Mouse (Mus musculus) embryo, embryonic 11.5 days (tissue): ENCODE data around the gene Foxb2.
"Not testable (repeated sequence)": the region's sequence is repeated elsewhere in the genome, so short reads cannot be mapped to it uniquely, and the experiment has no call there.

Experiments
- DNase-seq: peaks from one replicate; pipeline ENCODE4 v3.0.0-alpha.2; 2012; ENCODE audit warnings: low read depth, low spot score

Gene Foxb2

DNA sequence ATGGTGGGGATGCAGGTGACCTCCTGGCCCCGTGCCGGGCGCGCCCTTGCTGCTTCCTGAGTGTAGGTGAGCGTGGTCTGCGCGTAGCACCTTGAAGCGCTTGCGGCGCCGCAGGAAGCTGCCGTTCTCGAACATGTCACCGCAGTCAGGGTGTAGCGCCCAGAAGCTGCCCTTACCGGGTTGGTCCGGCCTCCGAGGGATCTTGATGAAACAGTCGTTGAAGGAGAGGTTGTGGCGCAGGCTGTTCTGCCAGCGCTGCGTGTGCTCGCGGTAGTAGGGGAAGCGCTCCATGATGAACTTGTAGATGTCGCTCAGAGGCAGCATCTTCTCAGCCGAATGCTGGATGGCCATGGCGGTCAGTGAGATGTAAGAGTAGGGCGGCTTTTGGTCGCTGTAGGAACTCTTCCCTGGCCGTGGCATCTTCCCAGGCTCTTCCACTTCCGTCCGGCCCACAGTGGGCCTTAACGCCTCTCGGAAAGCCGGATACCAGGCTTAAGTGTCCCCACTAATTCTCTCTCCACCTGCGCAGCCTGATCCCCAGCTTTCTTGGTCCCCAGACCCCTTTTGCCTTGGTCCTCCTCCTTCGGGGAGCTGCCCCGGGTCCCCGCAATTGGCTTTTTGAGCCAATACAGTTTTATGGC is at the start of gene Foxb2:
Gene Foxb2, minus strand, starts transcription at position 585 of the 641 bp plus-strand sequence.
- no peak for DNase-seq

DNA sequence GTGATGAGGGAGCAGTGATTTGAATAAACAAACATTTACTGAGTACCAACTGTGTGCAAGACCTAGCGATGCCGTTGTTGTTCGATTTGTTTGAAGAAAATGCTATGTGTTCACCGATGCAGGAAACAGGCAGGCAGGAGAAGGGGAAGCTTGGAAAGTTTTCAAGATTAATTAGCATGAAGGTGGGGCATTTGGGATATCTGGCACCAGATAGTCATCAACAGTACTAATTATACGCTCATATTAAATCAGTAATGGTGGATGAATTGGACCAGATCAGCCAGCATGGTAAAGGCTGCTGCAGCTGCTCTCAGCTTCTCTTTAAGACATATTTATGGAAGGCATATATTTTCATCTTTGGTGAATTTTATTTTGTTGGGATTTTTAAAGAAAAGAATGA is 37.9 kb upstream of the Foxb2 start:
- DNase-seq, result no peak

DNA sequence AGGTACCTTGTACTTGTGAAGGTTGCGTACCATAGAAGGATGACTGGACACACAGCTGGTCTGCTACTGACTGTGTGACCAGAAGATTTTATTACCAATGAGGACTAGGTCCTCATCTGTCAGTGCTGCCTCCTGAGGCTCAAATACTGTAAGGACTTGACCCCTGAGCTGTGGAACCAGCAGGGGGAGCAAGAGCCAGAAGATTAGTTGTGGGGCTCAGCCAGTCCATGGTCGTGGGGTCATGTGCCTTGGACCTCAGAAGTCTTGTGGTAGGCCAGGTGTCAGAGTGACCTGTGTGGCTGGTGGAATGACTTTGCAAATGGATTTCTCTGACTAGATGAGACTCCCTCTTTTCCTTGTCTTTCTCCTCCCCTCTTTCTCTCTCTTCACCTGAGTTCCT is 29.5 kb upstream of the Foxb2 start:
- DNase-seq, result no peak

DNA sequence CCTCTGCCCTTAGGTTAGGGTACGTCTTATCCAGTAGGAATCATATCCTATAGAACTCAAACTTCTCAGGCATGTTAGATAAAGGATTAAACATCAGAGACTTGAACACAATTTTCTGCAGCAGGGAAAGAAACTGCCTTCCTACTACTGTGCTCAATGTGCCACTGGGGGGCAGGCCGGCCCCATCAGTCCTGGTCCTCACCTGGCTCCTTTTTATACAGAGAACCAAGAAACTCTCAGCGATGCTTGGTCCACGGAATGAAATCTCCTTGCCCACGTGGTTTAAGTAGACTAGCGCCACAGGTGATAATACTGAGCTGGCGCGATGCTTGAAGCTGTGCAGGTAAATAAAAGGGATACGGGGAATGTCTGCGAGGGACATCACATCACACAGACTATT is 26.1 kb upstream of the Foxb2 start:
- DNase-seq, result no peak

DNA sequence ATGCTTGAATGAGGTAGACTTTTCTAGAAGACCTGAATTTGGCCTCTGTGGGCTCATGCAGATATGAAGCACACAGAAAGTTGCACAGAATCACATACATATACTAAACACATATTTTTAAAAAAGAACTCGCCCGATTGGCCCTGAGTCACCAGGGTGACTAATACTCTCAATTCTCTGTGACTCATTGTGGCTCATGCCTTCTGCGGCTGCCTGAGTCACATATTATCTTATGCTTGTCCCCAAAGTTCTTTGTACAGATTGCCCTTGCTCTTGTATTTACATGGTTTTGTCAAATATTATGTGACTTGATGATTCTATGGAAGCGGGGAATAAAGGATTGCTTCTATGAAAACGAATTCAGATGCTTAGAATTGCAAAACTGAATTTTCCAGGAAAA is 25.0 kb upstream of the Foxb2 start:
- DNase-seq, result no peak

DNA sequence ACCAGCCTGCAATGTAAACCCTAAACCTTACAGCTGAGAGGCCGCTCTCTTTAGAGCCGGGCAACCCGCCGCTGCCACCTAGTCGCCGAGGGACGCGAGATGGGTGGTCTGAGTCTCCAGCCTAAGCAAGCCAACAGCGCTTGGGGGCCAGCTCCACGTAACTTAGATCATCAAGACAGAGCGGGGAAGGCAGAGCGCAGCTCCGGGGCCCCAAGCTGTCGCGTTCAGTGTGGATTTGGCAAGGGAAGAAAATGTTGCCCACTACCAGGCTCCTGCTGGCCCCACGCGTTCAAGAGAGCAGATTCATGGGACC is 2.8 kb upstream of the Foxb2 start:
- DNase-seq, result no peak

DNA sequence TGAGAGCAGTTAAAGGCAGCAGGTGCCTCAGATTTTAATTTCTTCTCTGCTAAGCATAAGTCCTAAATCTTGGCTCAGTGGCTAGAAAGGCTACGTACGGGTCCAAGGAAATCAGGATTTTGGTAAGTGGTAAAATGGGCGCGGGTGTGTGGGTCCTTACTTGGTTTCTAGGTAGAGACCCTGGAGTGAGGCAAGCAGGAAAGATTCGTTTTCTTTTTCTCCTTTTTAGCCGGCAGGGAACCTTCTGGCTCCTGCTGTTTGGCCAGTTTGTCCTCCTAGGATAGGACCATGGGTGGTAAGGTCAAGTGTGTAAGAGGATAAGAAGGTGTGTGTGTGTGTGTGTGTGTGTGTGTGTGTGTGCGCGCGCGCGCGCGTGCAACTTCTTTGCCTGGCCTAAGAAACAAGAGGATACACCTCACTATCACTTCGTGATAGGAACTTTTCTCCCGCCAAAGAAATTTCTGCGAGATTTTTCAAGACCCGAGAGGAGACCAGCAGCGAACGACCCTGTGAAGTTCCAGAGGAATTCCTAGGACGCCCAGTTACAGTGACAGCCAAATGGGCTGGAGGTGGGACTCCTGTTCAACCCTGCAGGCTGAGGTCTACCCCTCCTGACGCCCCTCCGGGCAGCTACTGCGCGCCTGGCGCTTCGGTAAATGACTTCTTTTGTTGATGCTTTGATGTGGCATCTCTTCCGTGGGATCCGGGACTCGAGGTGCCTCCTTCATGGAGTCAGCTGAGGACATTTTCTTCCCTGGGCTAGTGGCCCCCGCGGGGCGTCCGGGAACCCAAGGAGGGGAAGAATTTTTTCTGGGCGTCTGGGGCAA is 2.2 kb upstream of the Foxb2 start:
- no peak for DNase-seq

DNA sequence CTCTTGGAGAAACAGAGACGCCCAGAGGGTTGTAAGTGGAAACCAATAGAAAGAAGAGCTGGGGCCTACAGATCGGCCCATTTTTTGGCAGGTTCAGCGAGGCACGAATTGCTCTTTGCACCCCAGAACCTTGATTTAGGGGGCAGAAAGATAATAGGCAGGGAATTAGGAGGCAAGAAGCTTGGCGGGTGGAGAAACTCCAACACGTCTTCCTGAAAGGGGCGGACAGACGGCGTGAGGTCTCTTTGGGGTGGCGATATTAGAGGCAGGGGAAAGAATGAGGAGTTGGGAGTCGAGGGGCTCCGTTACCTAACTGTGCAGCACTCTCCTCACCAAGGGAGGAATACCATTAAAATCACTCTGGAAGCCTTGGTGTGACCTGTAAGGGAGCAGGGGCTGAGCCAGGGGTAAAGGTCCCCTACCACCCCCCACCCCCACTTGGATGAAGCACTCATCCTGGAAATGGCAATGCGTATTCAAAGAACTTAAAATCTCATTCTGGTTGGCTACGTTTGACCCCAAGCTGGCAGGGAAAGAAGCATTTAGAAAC is 1.5 kb upstream of the Foxb2 start:
- DNase-seq, result no peak

DNA sequence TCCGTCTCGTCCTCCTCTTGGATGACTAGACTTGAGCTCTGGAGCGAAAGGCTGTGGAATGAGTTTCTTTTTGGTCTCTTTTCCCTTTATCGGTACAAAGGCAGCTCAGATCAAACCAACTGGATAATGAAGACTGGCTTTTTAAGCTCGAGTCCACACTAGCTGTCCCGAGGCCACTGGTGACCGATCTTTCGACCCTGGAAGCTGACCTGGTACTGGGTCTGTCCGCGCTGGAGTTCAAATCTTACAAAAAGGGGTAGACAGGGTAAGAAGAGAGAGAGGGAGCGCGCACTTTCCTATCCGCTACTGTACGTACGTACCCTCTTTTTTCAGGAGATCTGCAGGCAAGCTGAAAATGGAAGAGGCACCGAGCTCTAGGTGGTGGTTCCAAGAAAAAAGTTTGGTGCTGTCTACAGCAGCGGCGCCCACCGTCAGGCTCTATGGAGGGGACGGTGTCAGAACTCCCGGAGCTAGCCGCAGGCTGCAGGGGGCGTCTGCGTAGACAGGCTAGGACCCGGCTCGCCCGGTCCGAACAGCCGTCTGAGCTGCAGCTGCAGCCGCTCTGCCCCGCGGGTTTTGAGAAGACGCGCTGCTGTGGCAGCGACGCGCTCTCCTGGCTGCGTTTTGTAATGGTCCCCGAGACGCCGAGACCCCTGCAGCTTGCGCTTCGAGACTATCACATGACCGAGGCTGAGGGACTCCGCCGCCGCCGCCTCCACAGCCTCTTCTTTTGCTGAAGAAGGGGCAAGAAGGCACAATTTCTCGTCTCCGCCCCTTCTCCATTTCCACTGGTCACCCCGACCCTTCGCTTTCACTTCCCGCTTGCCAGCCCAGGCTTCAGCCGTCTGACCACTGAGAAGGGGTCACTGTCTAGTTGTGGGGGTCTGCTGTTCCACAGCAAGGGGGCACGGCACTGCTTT is 597 bp upstream of the Foxb2 start:
- DNase-seq, result no peak

DNA sequence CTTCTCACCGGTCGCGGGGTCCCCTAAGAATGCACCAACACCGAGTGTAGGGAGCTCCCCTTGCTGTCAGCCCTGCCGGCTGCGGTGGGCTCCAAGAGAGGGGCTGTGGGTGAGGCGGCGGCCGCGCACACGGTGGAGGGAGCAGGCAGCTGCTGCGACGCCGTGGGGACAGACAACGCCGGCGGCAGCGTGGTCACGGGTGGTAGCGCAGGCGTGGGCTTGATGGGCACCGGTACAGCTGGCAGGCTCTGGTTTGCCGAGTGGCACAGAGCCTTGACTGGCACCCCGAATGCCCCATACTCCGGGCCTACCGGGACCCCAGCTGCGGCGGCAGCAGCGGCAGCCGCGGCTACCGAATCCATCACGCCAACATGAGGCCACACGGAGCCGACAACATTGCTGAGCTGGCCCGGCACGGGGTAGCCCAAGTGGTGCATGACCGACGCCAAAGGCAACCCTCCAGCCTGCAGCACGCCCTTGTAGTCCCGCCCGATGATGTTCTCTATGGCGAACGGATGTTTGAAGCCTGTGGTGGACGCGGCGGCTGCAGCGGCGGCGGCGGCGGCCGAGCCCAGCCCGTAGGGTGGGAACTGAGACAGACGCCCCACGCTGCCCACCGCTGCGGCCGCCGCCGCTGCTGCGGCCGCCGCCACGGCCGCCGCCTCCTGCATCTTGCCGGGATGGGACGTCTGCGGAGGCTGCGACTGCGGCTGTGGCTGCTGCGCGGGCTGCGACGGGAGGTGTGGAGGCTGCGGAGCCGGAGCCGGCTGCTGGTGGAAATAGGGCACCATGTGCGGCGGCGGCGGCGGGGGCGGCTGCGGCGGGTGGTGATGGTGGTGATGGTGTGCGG is 1.0 kb downstream of the Foxb2 start:
- DNase-seq, result no peak

DNA sequence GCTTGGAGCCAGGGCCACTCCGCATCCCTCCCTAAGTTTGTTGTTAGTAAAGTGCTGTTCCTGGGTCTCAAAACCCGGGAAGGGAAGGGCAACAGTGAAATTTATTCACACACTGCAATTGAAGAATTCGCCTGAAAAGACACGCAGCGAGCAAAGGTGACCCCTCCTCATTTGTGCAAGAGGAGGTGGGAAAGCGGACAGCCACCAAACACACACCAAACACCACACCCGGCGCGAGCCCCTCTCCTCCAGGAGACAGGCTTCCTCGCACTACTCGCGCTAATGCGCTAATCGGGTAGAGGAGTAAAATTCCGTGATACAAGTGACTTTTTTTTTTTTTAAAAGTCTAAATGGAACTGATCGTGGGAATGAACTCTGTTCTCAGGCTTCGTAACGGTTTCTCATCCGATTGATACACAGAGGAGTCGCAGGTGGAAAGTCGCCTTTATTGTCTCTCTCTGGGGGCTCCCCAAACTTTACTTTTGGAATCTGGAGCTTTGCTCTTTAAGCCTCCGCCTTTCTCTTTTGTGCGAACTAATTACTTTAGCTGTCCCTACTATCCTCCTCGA is 2.3 kb downstream of the Foxb2 start:
- no peak for DNase-seq

DNA sequence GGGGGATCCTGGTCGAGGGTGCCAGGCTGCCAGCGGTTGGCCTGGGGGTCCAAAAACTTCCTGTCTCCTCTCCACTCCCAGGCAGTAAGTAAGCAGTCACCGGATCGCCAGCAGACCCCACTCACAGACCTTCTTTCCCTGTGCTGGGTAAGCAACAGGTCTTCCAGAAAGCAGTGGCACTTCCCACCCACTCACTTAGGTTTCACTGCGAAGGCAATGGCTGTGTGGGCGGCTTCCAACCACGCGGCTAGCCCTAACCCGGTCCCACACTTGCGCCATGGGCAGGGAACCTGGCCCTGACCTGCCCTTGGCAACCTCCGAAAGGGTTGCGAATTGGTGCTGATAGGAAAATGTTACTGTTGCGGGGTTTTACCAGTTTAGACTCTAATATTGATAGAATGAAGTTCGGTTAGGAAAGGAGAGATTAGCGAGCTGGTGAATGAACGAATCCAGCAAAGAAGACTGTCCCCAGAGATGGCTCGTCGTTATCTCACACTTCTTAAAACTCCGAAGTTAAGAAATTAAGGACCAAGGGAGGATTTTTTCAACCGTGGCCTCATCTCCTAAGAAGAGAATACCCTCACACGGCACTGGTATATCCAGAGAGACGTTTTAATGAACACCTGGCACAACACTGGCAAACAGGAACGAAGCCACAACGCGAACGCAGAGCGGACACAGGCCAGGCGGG is 3.0 kb downstream of the Foxb2 start:
- DNase-seq, result no peak

DNA sequence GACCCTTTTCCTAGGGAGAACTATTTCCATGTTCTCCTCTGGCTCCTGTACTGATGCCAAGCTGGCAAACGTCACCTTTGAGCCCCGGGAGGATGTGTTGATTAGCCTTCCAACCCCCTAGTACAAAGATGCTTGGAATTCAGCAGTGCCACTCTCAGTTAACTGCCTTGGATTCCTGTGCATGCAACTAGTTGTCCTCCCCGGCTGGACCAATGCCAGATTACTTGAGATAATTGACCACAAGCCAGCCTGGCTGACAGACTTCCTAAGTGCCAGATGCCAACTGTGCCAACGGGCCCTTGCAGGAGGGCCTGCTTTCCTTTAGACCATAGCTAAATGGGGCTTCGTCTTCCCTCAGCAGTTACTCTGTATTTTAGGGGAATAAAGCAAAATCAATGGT is 5.1 kb downstream of the Foxb2 start:
- no peak for DNase-seq

DNA sequence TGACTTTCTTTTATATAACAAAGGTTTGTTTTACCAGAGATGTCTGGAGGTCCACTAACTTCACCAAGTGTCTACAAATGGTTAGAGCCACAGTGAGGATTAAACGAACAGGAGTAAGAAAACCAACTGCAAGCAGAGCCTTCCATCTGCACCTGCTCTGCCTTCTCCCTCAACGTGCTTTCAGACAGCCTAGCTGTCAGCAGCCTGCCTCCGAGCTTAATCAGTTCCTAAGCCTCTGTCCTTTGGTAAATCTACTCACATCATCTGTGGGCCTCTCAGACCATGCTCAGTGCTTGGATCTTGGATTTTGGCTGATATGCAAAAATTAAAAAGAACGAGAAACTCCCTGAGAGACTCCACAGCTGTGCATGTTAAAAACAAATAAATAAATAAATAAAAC is 15.0 kb downstream of the Foxb2 start:
- DNase-seq, result no peak

DNA sequence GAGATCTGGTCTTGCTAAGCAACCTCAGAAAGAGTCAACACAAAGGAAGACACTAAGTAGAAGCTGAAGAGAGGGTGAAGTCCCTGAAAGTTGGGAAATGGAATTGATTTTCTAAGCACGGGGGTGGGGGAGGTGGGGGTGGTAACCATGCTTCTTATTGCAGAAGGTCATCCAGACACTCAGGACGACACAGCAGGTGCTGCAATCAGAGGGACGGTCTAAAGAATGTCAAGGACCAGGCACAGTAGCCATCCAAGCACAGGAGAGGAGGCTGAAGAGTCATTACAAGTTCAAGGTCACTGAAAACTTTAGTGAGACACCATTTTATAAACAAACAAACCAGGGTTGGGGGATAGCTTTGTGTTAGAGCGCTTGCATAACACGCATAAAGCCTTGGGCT is 16.9 kb downstream of the Foxb2 start:
- DNase-seq, result no peak

DNA sequence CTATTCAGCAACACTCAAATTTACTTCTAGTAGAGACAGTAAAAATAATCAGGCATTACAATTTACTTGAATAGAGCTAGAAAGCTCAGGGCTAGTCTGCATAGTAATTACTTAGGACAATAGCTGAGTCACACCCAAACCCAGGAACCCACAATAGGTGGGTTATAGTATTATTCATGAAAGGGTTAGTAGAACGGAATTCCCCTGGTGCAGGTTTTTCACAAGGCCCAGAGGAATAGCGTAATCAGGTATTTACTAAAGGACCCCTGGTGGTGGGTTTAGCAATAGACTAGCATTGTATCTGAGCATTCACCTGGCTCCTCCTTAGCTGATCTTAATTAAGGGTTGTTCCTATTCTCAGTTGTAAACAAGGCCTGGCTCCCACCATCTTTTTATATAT is 29.5 kb downstream of the Foxb2 start:
- not testable (repeated sequence) for DNase-seq

DNA sequence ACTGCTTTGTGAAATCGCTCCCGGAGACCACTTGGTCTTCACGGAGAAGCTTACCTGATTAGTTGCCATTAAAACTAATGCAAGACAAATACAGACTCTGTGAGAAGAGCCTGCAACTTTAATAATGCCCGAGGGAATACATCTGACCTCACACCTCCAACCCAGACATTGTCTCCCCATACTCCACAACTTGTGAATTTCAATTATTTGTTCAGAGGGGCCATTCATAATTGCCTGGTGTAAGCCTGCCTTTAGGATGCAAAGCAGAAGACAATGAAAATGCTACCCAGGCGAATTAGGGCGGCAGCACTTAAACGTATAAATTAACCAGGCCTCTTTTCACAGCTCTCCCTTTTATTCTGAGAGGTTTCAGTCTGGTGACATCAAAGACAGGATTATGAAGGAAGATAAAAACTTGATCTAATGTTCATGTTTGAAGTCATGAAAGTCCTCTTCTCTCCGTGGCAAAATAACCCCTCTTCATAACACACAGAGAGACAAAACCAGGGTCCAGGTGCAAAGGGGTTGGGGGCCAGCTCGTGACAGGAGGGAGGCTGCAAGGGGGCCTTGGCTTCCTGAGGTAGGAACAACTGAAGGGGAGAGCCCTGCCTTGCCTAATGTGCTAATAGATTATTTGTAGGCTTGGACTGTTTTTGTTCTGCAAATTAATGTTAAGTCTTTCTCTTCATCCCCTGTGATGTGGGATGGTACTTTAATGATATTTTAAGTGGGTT is 31.9 kb downstream of the Foxb2 start:
- DNase-seq, result no peak

DNA sequence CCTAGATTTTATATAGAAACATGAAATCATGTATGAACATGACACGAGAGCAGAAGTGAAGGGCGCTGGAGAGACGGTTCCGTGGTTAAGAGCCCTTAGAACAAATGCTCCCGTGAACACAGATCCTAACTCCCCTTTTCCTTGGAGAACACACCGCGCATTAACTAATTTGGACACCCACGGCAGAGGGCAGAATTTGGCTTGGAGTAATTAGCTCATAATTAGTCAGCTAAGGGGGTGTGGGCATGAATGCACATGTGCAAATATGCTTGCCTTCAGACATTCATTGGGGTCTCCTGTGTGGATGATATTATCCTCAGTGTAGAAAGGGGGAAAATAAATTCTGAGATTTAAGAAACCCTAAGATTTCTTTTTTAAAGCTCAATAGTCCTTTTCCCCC is 32.6 kb downstream of the Foxb2 start:
- no peak for DNase-seq

DNA sequence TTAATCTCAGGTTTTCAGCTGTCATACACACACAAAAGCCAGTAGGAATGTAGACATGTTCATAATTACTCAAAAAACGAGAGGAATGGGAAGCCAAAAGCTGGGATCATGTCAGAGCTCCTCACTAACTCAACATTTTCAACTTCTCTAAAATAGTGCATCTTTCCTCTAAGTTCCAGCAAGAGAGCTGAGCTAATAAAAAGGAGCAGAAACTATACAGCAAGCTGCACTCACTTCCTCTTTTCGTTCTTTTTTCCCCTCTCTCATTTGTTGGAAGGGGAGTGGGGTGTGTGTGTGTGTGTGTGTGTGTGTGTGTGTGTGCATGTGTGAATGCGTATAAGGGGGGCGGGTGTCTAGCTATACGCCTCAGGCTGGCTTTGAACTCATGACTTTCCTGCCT is 45.9 kb downstream of the Foxb2 start:
- DNase-seq, result no peak

DNA sequence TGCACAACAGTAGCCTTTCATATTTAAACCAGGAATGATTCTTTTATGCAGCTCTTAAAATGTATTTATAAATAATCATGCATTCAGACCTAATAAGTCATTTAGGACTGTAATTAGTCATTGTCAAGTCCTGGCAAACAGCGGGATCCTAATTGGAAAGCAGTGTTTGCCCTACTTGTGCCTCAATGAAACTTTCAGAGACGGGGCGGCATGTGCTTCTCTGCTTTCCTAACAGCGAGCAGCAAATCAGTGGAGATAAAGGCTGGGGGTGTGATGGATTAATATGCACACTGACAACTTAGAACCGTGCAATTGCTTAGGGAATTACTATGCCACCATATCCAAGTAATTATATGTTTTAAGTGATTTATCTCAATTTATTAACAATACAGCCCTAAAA is 48.4 kb downstream of the Foxb2 start:
- no peak for DNase-seq
